In genomic region chr6:34862381-34862780, GRCm38 (mm10) we compare ENCODE assay signal across 9 mouse cellular contexts. TPM values are rescaled to one million over a fixed set of nuclear protein-coding genes. Genes with fewer than 3 reads are reported as not detected.
A peak's percentile ranks its signal among the peaks of the same experiment; 100 is the strongest.
DNase-seq lines count a peak whose midpoint lies in the region; ATAC-seq and TF ChIP-seq lines count a peak whose summit lies in the region.
"Had no signal": no experiment of that assay in that cellular context is flagged by ENCODE, and none has a peak within 500 bp of the region (broad histone marks: within the 10 kb centered on the region; RNA-seq: fewer than 3 reads in every experiment).

No protein-coding gene starts in this region.

- H3K9me3 ChIP-seq in intestine, embryonic 14.5 days (ENCODE audit: control insufficient read depth, low read length), result no peaks in the 10 kb centered on the region
- no peaks in the 10 kb centered on the region for H3K9me3 ChIP-seq in hindbrain, embryonic 16.5 days (ENCODE audit: control insufficient read depth, low read length)

- H3K36me3 ChIP-seq in intestine, embryonic 14.5 days (ENCODE audit: control insufficient read depth, insufficient read depth, low read length), result no peaks in the 10 kb centered on the region
- H3K36me3 ChIP-seq in hindbrain, embryonic 16.5 days (ENCODE audit: control insufficient read depth, insufficient read depth, low read length), result no peaks in the 10 kb centered on the region

- POLR2A ChIA-PET in Patski (lab: Charles Lee), result interaction anchor here (0.8 to 1.3 kb wide), 3 partner anchors 15 to 263 kb away, joined by 3 to 6 read pairs (median 3); partner anchors contain the start of genes Agbl3 and Cyren

- no peak overlapping the region for H3K9ac ChIP-seq in intestine, embryonic 14.5 days (ENCODE audit: low read length)
- H3K9ac ChIP-seq in hindbrain, embryonic 16.5 days (ENCODE audit: low read depth, low read length), result no peak overlapping the region

- ATAC-seq in Patski, result peak; percentile 44
- ATAC-seq in intestine, embryonic 14.5 days (replicated peaks; ENCODE audit: low FRiP score, low TSS enrichment, low read depth), result no peak
- peak; percentile 51 for ATAC-seq in megakaryocyte, adult 5-6 weeks (ENCODE audit: poor library complexity, severe bottlenecking)
- ATAC-seq in hindbrain, embryonic 16.5 days, result no peak

- H3K27me3 ChIP-seq in Patski, result no peaks in the 10 kb centered on the region
- no peaks in the 10 kb centered on the region for H3K27me3 ChIP-seq in intestine, embryonic 14.5 days (replicated peaks; ENCODE audit: control insufficient read depth, insufficient read depth, low read length)
- no peaks in the 10 kb centered on the region for H3K27me3 ChIP-seq in hindbrain, embryonic 16.5 days (replicated peaks; ENCODE audit: control insufficient read depth, insufficient read depth, low read length)

- H3K4me1 ChIP-seq in intestine, embryonic 14.5 days (replicated peaks; ENCODE audit: control insufficient read depth, insufficient read depth, low read length), result peaks cover 2% of the 10 kb centered on the region
- H3K4me1 ChIP-seq in hindbrain, embryonic 16.5 days (ENCODE audit: control insufficient read depth, insufficient read depth, low read depth, low read length), result no peaks in the 10 kb centered on the region

- 90% methylated on average over 6 of the region's 6 CpGs for WGBS in intestine, embryonic 14.5 days
- 94% methylated on average over 6 of the region's 6 CpGs for WGBS in hindbrain, embryonic 16.5 days

- no peak for TF ChIP-seq CTCF in Patski (IDR thresholded peaks at IDR 0.05)

- H3K27ac ChIP-seq in intestine, embryonic 14.5 days (ENCODE audit: low read depth), result peak overlapping the region; percentile 47; the same call in 1 of the 2 replicates
- H3K27ac ChIP-seq in hindbrain, embryonic 16.5 days (ENCODE audit: low read depth, low read length), result no peak overlapping the region

- CTCF ChIA-PET in Patski (lab: Charles Lee), result interaction anchor here (0.9 to 1.3 kb wide), 2 partner anchors 15 to 379 kb away, joined by 3 to 8 read pairs; partner anchors contain the start of gene Cyren

- peak overlapping the region; percentile 44 for H3K4me2 ChIP-seq in intestine, embryonic 14.5 days (ENCODE audit: low read length)
- H3K4me2 ChIP-seq in hindbrain, embryonic 16.5 days (ENCODE audit: low read length), result no peak overlapping the region

- in situ Hi-C loops in Patski (cut with MboI; ENCODE audit: low pct_unique_long_range_greater_than_20kb), result no loop called here

- peak; percentile 58 for DNase-seq in adrenal gland, postnatal 14 days
- DNase-seq in adrenal gland, adult 8-10 months, result no peak
- no peak for DNase-seq in Patski (ENCODE audit: low read depth, low spot score)
- no peak for DNase-seq in intestine, embryonic 14.5 days (ENCODE audit: low spot score)
- DNase-seq in embryo, embryonic 11 days, result no peak
- no peak for DNase-seq in layer of hippocampus, adult 9-10 months (ENCODE audit: low spot score)

- H3K4me3 ChIP-seq in intestine, embryonic 14.5 days (ENCODE audit: low read depth, low read length), result no peak overlapping the region
- no peak overlapping the region for H3K4me3 ChIP-seq in hindbrain, embryonic 16.5 days (ENCODE audit: low read length)

RNA-seq across cellular contexts. Expression of gene Tmem140, which starts 0.6 kb away (rescaled TPM):
- total RNA-seq in adrenal gland, postnatal 14 days (2021), result 22.5 and 28.9 TPM in 2 replicates
- 10 to 100 TPM; 14.1 to 33.3 (median 18.4) TPM for total RNA-seq in adrenal gland, adult 8-10 months (2022)
- polyA plus RNA-seq in Patski (2021), result 16.9 TPM
- 1.2 TPM in 2 replicates for polyA plus RNA-seq in intestine, embryonic 14.5 days (2014; fragmentation: Nextera tagmentation; extraction: Ambion mirVana)
- 3.1 and 5.0 TPM in 2 replicates for total RNA-seq in megakaryocyte, adult 5-6 weeks (2015)
- 2.8 and 6.1 TPM in 2 replicates for total RNA-seq in megakaryocyte, adult 5-6 weeks (2017)
- 1.1 and 1.7 TPM in 2 replicates for polyA plus RNA-seq in hindbrain, embryonic 16.5 days (2015; fragmentation: Nextera tagmentation; extraction: Ambion mirVana)

RNA-seq across cellular contexts. Expression of gene Cyren, which starts 15.5 kb away (rescaled TPM):
- 8.1 and 8.5 TPM in 2 replicates for total RNA-seq in adrenal gland, postnatal 14 days (2021)
- 1 to 10 TPM; 6.9 to 9.0 (median 7.9) TPM for total RNA-seq in adrenal gland, adult 8-10 months (2022)
- 9.2 TPM for polyA plus RNA-seq in Patski (2021)
- polyA plus RNA-seq in intestine, embryonic 14.5 days (2014; fragmentation: Nextera tagmentation; extraction: Ambion mirVana), result 9.4 and 9.7 TPM in 2 replicates
- 7.5 and 8.1 TPM in 2 replicates for total RNA-seq in megakaryocyte, adult 5-6 weeks (2015)
- total RNA-seq in megakaryocyte, adult 5-6 weeks (2017), result 3.8 and 7.1 TPM in 2 replicates
- polyA plus RNA-seq in hindbrain, embryonic 16.5 days (2015; fragmentation: Nextera tagmentation; extraction: Ambion mirVana), result 9.7 and 9.8 TPM in 2 replicates

RNA-seq across cellular contexts. Expression of gene Wdr91, which starts 48.3 kb away (rescaled TPM):
- total RNA-seq in adrenal gland, postnatal 14 days (2021), result 25.5 and 29.3 TPM in 2 replicates
- total RNA-seq in adrenal gland, adult 8-10 months (2022), result 10 to 100 TPM; 11.2 to 24.0 (median 17.3) TPM
- polyA plus RNA-seq in Patski (2021), result 15.5 TPM
- 8.2 and 9.2 TPM in 2 replicates for polyA plus RNA-seq in intestine, embryonic 14.5 days (2014; fragmentation: Nextera tagmentation; extraction: Ambion mirVana)
- total RNA-seq in megakaryocyte, adult 5-6 weeks (2015), result 4.2 and 7.6 TPM in 2 replicates
- 19.6 and 27.5 TPM in 2 replicates for total RNA-seq in megakaryocyte, adult 5-6 weeks (2017)
- 13.9 and 14.8 TPM in 2 replicates for polyA plus RNA-seq in hindbrain, embryonic 16.5 days (2015; fragmentation: Nextera tagmentation; extraction: Ambion mirVana)

RNA-seq across cellular contexts. Expression of gene Stra8, which starts 57.6 kb away (rescaled TPM):
- total RNA-seq in adrenal gland, postnatal 14 days (2021), result not detected in 2 replicates
- not detected for total RNA-seq in adrenal gland, adult 8-10 months (2022)
- not detected for polyA plus RNA-seq in Patski (2021)
- not detected in 2 replicates for polyA plus RNA-seq in intestine, embryonic 14.5 days (2014; fragmentation: Nextera tagmentation; extraction: Ambion mirVana)
- total RNA-seq in megakaryocyte, adult 5-6 weeks (2015), result not detected in 2 replicates
- total RNA-seq in megakaryocyte, adult 5-6 weeks (2017), result not detected in 2 replicates
- polyA plus RNA-seq in hindbrain, embryonic 16.5 days (2015; fragmentation: Nextera tagmentation; extraction: Ambion mirVana), result not detected in 2 replicates
- total RNA-seq: heart, postnatal 14 days had no signal

Comparison
In these comparisons a context has a peak if more than half of its experiments do, and no peak if none do; other contexts are left out.
1. ATAC-seq: peak in Patski (single experiment) and megakaryocyte, adult 5-6 weeks (single experiment); none in intestine, embryonic 14.5 days (single experiment) and hindbrain, embryonic 16.5 days (single experiment).